Mouse (Mus musculus) limb, embryonic 11.5 days (tissue): ENCODE data around the gene Pitpnm2. TPM values are rescaled to one million over a fixed set of nuclear protein-coding genes. Genes with fewer than 3 reads are reported as not detected.

ENCODE experiments used
- ATAC-seq: fragments of 200-750 bp; cut with Nextera tagmentation; 2 replicates; pipeline ENCODE4 v1.8.0; 2017; ENCODE audit warnings: low read depth; ENCODE audit not compliant: insufficient number of reproducible peaks, low FRiP score, low TSS enrichment
- DNase-seq: peaks from one replicate; pipeline ENCODE4 v3.0.0-alpha.2; 2015; ENCODE audit warnings: low spot score
- H3K27ac ChIP-seq: fragments of 300-500 bp; sonication (generic); replicated peaks from 2 replicates; pipeline ENCODE4 v1.5.1; 2014; ENCODE audit warnings: low read depth, mild to moderate bottlenecking, low read length
- H3K27me3 ChIP-seq: fragments of 300-500 bp; sonication (generic); 2 replicates; pipeline ENCODE4 v1.6.1; 2014; ENCODE audit warnings: mild to moderate bottlenecking, low read length, mixed read lengths; ENCODE audit not compliant: control insufficient read depth, insufficient read depth
- H3K36me3 ChIP-seq: fragments of 300-500 bp; sonication (generic); 2 replicates; pipeline ENCODE4 v1.6.1; 2014; ENCODE audit warnings: mild to moderate bottlenecking, low read length, moderate library complexity, mixed read lengths; ENCODE audit not compliant: control insufficient read depth, insufficient read depth
- H3K4me1 ChIP-seq: fragments of 300-500 bp; sonication (generic); 2 replicates; pipeline ENCODE4 v1.6.1; 2014; ENCODE audit warnings: low read length, mixed read lengths; ENCODE audit not compliant: control insufficient read depth, insufficient read depth
- H3K4me2 ChIP-seq: fragments of 300-500 bp; sonication (generic); 2 replicates; pipeline ENCODE4 v1.6.1; 2014; ENCODE audit warnings: low read depth, mild to moderate bottlenecking, moderate library complexity; ENCODE audit not compliant: severe bottlenecking
- H3K4me3 ChIP-seq: fragments of 300-500 bp; sonication (generic); 2 replicates; pipeline ENCODE4 v1.5.1; 2014; ENCODE audit warnings: low read depth, low read length
- H3K9ac ChIP-seq: fragments of 300-500 bp; sonication (generic); 2 replicates; pipeline ENCODE4 v1.6.1; 2014; ENCODE audit warnings: mild to moderate bottlenecking, low read length
- H3K9me3 ChIP-seq: fragments of 300-500 bp; sonication (generic); 2 replicates; pipeline ENCODE4 v1.6.1; 2016; ENCODE audit warnings: low read length; ENCODE audit not compliant: control insufficient read depth
- WGBS: fragments of 180-500 bp; shearing (Covaris S2); extraction: QIAGEN DNeasy Blood & Tissue Kit; methylation state at CpG from one replicate; pipeline ENCODE4 v1.1.7; 2014; 5-methylcytosine and 5-hydroxymethylcytosine counted together
- polyA plus RNA-seq: library from polyadenylated mRNA; unstranded; fragments of >200 nt; fragmentation: Nextera tagmentation; extraction: Ambion mirVana; gene quantifications from 2 replicates; pipeline ENCODE4 v1.2.1, GENCODE M21; 2014

Gene Pitpnm2
- polyA plus RNA-seq, 1 experiment from 2014 or later, result 3.4 TPM

- no peak overlapping the region for H3K9ac ChIP-seq
- H3K27ac ChIP-seq, result no peak overlapping the region
- no peaks in the 10 kb centered on the region for H3K27me3 ChIP-seq
- H3K4me3 ChIP-seq, result no peak overlapping the region
- H3K4me1 ChIP-seq, result peaks cover 31% of the 10 kb centered on the region
- no peaks in the 10 kb centered on the region for H3K9me3 ChIP-seq
- 86% methylated on average over 3 of the region's 3 CpGs for WGBS
- H3K4me2 ChIP-seq, result no peak overlapping the region
- H3K36me3 ChIP-seq, result no peaks in the 10 kb centered on the region
- no peak for DNase-seq
- ATAC-seq, result no peak
These were observed 80.3 kb downstream of the Pitpnm2 start for GRCm38 (mm10) chr5:124169224-124169621.

DNA sequence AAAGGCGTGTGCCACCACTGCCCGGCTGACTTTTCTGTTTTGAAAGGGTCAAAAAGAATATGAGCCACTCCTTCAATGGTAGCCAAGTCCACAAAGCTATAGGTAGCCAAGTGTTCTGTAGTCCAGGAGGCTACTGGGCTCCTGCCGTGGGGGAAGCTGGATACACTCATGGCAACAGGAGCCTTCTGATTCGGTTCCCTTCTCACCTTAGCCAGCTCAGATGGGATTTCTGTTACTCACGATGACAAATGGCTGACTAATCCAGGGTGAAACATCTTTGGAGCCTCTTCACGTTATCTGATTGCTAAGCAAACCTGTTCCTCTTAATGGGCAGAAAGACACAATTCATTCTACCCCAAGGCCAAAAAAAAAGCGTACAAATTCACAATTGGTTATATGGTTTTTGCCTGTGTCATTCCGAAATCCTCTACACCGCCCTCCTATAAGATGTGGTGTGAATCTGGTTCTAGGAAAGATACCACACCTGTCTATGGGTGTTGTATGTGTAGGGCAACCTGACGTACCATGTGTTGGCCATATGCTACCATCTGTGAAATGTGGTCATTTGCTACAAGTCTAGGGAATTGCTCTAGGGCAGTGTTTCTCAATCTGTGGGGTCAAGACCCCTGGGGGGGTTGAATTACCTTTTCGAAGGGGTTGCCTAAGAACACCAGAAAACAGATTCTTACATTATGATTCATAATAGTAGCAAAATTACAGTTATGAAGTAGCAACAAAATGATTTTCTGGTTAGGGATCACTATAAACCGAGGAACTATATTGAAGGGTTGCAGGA lies 80.9 kb downstream of the Pitpnm2 start:
- Histone ChIP-seq H3K4me2 (no peak overlapping the region), H3K4me3 (no peak overlapping the region), H3K9ac (no peak overlapping the region), H3K9me3 (no peaks in the 10 kb centered on the region), H3K4me1 (peaks cover 37% of the 10 kb centered on the region), H3K27me3 (no peaks in the 10 kb centered on the region), H3K36me3 (no peaks in the 10 kb centered on the region), H3K27ac (no peak overlapping the region)
- 79% methylated on average over 12 of the region's 12 CpGs for WGBS
- DNase-seq, result no peak
- ATAC-seq, result no peak

- DNase-seq (no peak), ATAC-seq (no peak)
- H3K36me3 ChIP-seq, result no peaks in the 10 kb centered on the region
- H3K4me3 ChIP-seq, result no peak overlapping the region
- H3K27ac ChIP-seq, result no peak overlapping the region
- H3K4me1 ChIP-seq, result peaks cover 44% of the 10 kb centered on the region
- WGBS, result 55% methylated on average over 10 of the region's 10 CpGs
- H3K27me3 ChIP-seq, result no peaks in the 10 kb centered on the region
- H3K9ac ChIP-seq, result no peak overlapping the region
- H3K9me3 ChIP-seq, result no peaks in the 10 kb centered on the region
- H3K4me2 ChIP-seq, result no peak overlapping the region
These were observed 81.9 kb downstream of the Pitpnm2 start for GRCm38 (mm10) chr5:124167621-124168020.

- peaks cover 44% of the 10 kb centered on the region for H3K4me1 ChIP-seq
- no peak for DNase-seq
- no peaks in the 10 kb centered on the region for H3K9me3 ChIP-seq
- ATAC-seq, result no peak
- H3K27ac ChIP-seq, result no peak overlapping the region
- no peaks in the 10 kb centered on the region for H3K27me3 ChIP-seq
- H3K4me3 ChIP-seq, result no peak overlapping the region
- no peak overlapping the region for H3K4me2 ChIP-seq
- no peaks in the 10 kb centered on the region for H3K36me3 ChIP-seq
- H3K9ac ChIP-seq, result no peak overlapping the region
These were observed 82.8 kb downstream of the Pitpnm2 start for GRCm38 (mm10) chr5:124166741-124167140.

DNA sequence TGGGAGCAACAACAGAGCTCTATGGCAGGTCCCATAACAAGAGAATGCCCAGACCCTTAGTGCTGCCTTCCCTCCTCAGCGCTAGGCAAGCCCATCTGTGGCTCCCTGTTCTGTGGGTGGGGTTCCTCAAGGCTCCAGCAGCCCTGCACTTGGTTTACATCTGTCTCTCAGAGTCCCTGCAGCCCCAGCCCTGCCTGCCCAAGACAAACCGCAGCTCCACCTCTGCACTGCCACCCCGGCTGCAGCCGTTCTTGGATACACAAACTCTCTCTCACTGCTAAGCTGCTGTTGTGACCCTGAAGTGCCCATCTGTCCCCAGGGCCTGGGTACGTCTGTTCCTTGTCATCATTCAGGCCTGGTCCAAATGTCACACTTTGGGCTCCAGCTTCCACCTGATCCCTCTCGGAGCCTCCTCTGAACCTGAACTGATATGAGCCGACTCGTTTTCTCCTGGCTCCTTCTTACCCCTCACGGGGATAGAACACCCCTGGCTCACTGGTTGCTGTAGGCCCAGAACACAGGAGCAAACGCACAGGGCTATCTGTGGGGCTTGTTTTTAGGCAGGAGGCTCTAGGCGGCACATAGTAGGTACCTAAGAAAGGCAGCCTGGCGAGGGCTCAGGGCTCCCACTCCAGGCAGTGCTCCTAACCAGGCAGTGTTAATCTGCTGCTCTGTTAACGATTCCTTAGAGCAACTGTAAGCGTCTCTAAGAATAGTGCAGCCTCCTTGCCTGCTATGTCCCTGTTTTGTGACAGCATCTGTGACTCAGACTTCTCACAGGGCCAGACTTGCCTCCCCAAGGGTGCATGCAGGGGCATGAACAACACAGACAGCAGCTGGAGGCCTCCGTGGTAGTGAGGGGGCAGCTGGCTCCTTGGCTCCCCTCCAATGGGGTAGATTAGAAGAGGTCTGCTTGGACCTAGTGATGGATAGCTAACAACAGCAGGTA lies 83.7 kb downstream of the Pitpnm2 start:
- no peak for DNase-seq
- WGBS, result 38% methylated on average over 15 of the region's 15 CpGs
- no peak overlapping the region; the same call in 1 of the 2 replicates for H3K27ac ChIP-seq
- H3K4me3 ChIP-seq, result no peak overlapping the region
- no peak overlapping the region for H3K4me2 ChIP-seq
- no peaks in the 10 kb centered on the region for H3K9me3 ChIP-seq
- no peaks in the 10 kb centered on the region for H3K27me3 ChIP-seq
- ATAC-seq, result no peak
- peaks cover 44% of the 10 kb centered on the region for H3K4me1 ChIP-seq
- H3K36me3 ChIP-seq, result no peaks in the 10 kb centered on the region
- H3K9ac ChIP-seq, result no peak overlapping the region

- no peak overlapping the region for H3K9ac ChIP-seq
These were observed 86.1 kb downstream of the Pitpnm2 start for GRCm38 (mm10) chr5:124163445-124163844.

DNA sequence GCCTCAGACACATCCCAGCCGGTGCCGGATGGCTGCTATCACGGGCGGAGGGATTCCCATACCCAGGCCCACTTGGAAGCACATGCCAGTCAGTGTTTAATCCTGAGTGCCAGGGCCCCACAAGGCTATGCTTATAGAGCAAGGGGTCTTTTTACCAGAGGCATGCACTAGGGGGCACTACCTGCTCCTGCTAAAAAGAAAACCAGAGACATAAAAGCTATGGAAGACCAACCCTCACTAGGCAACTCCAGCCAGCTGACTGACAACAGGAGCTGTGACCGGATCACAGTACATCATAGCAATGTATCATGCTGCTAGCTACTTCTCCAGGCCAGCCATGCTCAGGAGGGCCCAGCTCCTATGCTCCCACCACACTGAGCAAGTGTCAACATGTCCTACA lies 87.0 kb downstream of the Pitpnm2 start:
- H3K27ac ChIP-seq, result no peak overlapping the region
- H3K36me3 ChIP-seq, result no peaks in the 10 kb centered on the region
- no peak overlapping the region for H3K4me3 ChIP-seq
- 57% methylated on average over 5 of the region's 5 CpGs for WGBS
- DNase-seq, result peak; percentile 78
- peaks cover 50% of the 10 kb centered on the region for H3K4me1 ChIP-seq
- H3K9ac ChIP-seq, result no peak overlapping the region
- no peaks in the 10 kb centered on the region for H3K27me3 ChIP-seq
- no peaks in the 10 kb centered on the region for H3K9me3 ChIP-seq
- H3K4me2 ChIP-seq, result no peak overlapping the region
- no peak for ATAC-seq

More at GRCm38 (mm10) chr5:124163445-124163844, 86.1 kb downstream of the Pitpnm2 start:
- Histone ChIP-seq H3K4me2 (no peak overlapping the region), H3K4me1 (peaks cover 51% of the 10 kb centered on the region), H3K36me3 (no peaks in the 10 kb centered on the region), H3K9me3 (no peaks in the 10 kb centered on the region), H3K27me3 (no peaks in the 10 kb centered on the region), H3K27ac (no peak overlapping the region), H3K4me3 (no peak overlapping the region)
- WGBS, result 71% methylated on average over 11 of the region's 11 CpGs
- ATAC-seq, result no peak
- DNase-seq, result no peak

- no peak overlapping the region for H3K27ac ChIP-seq
- DNase-seq, result no peak
- H3K36me3 ChIP-seq, result no peaks in the 10 kb centered on the region
- peaks cover 44% of the 10 kb centered on the region for H3K4me1 ChIP-seq
- H3K9me3 ChIP-seq, result no peaks in the 10 kb centered on the region
- ATAC-seq, result no peak
- no peak overlapping the region for H3K4me3 ChIP-seq
- no peak overlapping the region for H3K4me2 ChIP-seq
- H3K9ac ChIP-seq, result no peak overlapping the region
- 37% methylated on average over 10 of the region's 10 CpGs for WGBS
- no peaks in the 10 kb centered on the region for H3K27me3 ChIP-seq
These were observed 87.7 kb downstream of the Pitpnm2 start for GRCm38 (mm10) chr5:124161831-124162230.
